Mouse (Mus musculus) midbrain, embryonic 10.5 days (tissue): ENCODE measurements at regions not wholly inside any gene's neighbourhood (a gene's known extent, or its start where the extent isn't known, plus 50 kb on each side); places are given as distances from the start of the nearest gene placed in this dataset.

ENCODE experiments used
- DNase-seq: peaks from one replicate; pipeline ENCODE4 v3.0.0-alpha.2; 2017; ENCODE audit warnings: low spot score
- H3K27ac ChIP-seq: fragments of 300-500 bp; sonication (generic); replicated peaks from 2 replicates; pipeline ENCODE4 v1.5.1; 2016; ENCODE audit warnings: mild to moderate bottlenecking
- H3K27me3 ChIP-seq: fragments of 300-500 bp; sonication (generic); 2 replicates; pipeline ENCODE4 v1.6.1; 2016; ENCODE audit warnings: low read depth, mild to moderate bottlenecking; ENCODE audit not compliant: poor library complexity, severe bottlenecking
- H3K36me3 ChIP-seq: fragments of 300-500 bp; sonication (generic); 2 replicates; pipeline ENCODE4 v1.6.1; 2016; ENCODE audit warnings: mild to moderate bottlenecking, moderate library complexity
- H3K4me1 ChIP-seq: fragments of 300-500 bp; sonication (generic); 2 replicates; pipeline ENCODE4 v1.6.1; 2016
- H3K4me3 ChIP-seq: fragments of 300-500 bp; sonication (generic); 2 replicates; pipeline ENCODE4 v1.5.1; 2016; ENCODE audit warnings: mild to moderate bottlenecking, moderate library complexity
- H3K9me3 ChIP-seq: fragments of 300-500 bp; sonication (generic); replicated peaks from 2 replicates; pipeline ENCODE4 v1.6.1; 2016; ENCODE audit warnings: mild to moderate bottlenecking
- WGBS: fragments of 180-500 bp; shearing (Covaris S2); methylation state at CpG from one replicate; pipeline ENCODE4 v1.1.7; 2016; 5-methylcytosine and 5-hydroxymethylcytosine counted together

DNA sequence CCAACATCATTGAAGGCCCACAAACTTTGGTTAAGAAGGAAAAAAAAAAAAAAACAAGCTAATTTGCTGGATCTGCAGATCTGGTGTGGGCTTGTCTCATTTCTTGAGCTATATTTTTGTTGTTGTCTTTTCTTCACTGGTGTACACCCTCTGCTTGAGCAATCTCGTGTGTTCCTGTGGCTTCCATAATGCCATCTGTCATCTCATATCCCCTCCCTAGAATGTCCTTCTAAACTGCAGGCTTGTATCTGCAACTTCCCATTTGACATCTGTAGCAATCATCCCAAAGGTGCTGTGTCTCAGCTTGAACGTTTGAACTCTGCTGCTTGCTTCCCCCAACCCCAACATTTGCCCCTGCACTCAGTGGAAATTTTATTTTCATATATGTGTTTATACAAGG, 170.1 kb downstream of the Pfkfb3 start:
- DNase-seq, result no peak
- Histone ChIP-seq H3K36me3 (no peaks in the 10 kb centered on the region), H3K4me1 (no peaks in the 10 kb centered on the region), H3K27ac (no peak overlapping the region), H3K27me3 (no peaks in the 10 kb centered on the region), H3K4me3 (no peak overlapping the region), H3K9me3 (no peaks in the 10 kb centered on the region)
- WGBS, result 83% methylated on average over 2 of the region's 2 CpGs

- no peak for DNase-seq
Observed at GRCm38 (mm10) chr2:11377213-11377612, 176.7 kb downstream of the Pfkfb3 start.

DNA sequence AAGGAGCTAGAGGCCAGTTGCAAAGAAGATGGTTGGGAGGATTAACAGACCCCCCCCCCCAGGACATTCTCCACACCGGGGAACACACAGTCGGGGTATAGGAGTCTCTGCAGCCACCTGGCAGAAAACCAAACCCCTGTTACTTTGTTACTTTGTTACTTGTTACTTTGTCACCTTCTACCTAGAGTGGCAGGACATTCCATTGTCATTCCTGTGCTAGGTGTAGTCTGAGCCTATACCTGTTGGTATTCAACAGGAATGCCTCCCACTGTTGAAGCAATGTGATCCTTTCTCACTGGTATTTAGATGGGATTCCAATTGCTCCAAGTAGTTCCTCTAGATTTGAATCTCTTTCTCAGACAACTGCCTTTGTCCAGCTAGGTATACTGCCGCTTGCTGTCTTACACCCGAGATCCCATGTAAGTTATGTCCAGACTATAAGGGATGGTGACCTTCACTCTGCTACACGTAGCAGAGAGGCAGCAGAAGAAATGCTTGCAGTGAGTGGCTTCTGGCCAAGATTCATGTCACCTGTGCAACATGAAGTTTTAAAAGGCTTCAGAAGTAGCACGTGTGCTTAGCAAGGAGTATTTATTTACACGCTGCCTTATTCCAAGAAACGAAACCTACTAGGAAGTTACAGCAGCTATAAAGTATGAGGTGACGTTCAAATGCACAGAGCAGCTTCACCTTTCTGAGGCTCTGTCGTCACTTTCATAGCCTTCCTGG, 178.0 kb downstream of the Pfkfb3 start:
- Histone ChIP-seq H3K36me3 (no peaks in the 10 kb centered on the region), H3K4me1 (no peaks in the 10 kb centered on the region), H3K4me3 (no peak overlapping the region), H3K27me3 (no peaks in the 10 kb centered on the region), H3K27ac (no peak overlapping the region), H3K9me3 (no peaks in the 10 kb centered on the region)
- WGBS, result 79% methylated on average over 10 of the region's 10 CpGs
- no peak for DNase-seq

More at GRCm38 (mm10) chr2:11377213-11377612, 176.7 kb downstream of the Pfkfb3 start:
- no peak overlapping the region for H3K4me3 ChIP-seq
- no peaks in the 10 kb centered on the region for H3K27me3 ChIP-seq
- H3K27ac ChIP-seq, result no peak overlapping the region
- no peaks in the 10 kb centered on the region for H3K36me3 ChIP-seq
- H3K9me3 ChIP-seq, result no peaks in the 10 kb centered on the region
- 81% methylated on average over 2 of the region's 2 CpGs for WGBS
- no peaks in the 10 kb centered on the region for H3K4me1 ChIP-seq

GRCm38 (mm10) chr2:11375092-11375491, 178.8 kb downstream of the Pfkfb3 start:
- no peaks in the 10 kb centered on the region for H3K4me1 ChIP-seq
- no peak overlapping the region for H3K4me3 ChIP-seq
- no peaks in the 10 kb centered on the region for H3K27me3 ChIP-seq
- no peak overlapping the region for H3K27ac ChIP-seq
- WGBS, result 68% methylated on average over 6 of the region's 6 CpGs
- H3K9me3 ChIP-seq, result no peaks in the 10 kb centered on the region
- no peak for DNase-seq
- H3K36me3 ChIP-seq, result no peaks in the 10 kb centered on the region

GRCm38 (mm10) chr2:11370273-11370672, 183.6 kb downstream of the Pfkfb3 start:
- DNase-seq, result no peak
- no peak overlapping the region for H3K4me3 ChIP-seq
- no peak overlapping the region for H3K27ac ChIP-seq
- H3K27me3 ChIP-seq, result no peaks in the 10 kb centered on the region
- H3K36me3 ChIP-seq, result no peaks in the 10 kb centered on the region
- H3K4me1 ChIP-seq, result no peaks in the 10 kb centered on the region
- no peaks in the 10 kb centered on the region for H3K9me3 ChIP-seq

- no peaks in the 10 kb centered on the region for H3K27me3 ChIP-seq
- no peaks in the 10 kb centered on the region for H3K36me3 ChIP-seq
- WGBS, result 72% methylated on average over 2 of the region's 2 CpGs
- no peak for DNase-seq
- H3K27ac ChIP-seq, result no peak overlapping the region
- no peak overlapping the region for H3K4me3 ChIP-seq
- H3K9me3 ChIP-seq, result no peaks in the 10 kb centered on the region
- H3K4me1 ChIP-seq, result no peaks in the 10 kb centered on the region
Observed at GRCm38 (mm10) chr2:11367319-11367718, 186.6 kb downstream of the Pfkfb3 start.

- no peaks in the 10 kb centered on the region for H3K9me3 ChIP-seq
- no peak overlapping the region for H3K27ac ChIP-seq
- no peak overlapping the region for H3K4me3 ChIP-seq
- no peaks in the 10 kb centered on the region for H3K36me3 ChIP-seq
- DNase-seq, result no peak
- H3K27me3 ChIP-seq, result no peaks in the 10 kb centered on the region
- H3K4me1 ChIP-seq, result no peaks in the 10 kb centered on the region
- 81% methylated on average over 3 of the region's 3 CpGs for WGBS
Observed at GRCm38 (mm10) chr2:11365815-11366214, 188.1 kb downstream of the Pfkfb3 start.

DNA sequence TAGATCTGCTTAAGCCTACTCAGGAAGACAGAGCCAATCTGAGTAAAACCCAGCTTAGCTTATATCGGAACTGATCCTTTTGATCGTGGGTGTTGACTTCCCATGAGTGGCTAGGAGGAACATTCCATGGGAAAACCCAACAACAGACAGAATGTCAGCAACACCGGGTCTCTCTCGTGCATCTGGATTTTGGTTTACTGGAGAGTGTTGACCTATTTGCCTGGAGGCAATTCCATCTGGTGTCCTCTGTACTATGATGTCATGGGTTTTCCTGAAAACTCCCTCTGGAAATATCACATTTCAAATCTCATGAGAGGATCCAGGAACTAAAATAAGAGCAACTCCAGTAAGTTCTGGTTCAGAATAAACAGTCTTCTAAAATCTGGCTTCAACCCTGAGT, 188.5 kb downstream of the Pfkfb3 start:
- no peak for DNase-seq
- H3K4me3 ChIP-seq, result no peak overlapping the region
- H3K9me3 ChIP-seq, result no peaks in the 10 kb centered on the region
- H3K36me3 ChIP-seq, result no peaks in the 10 kb centered on the region
- 85% methylated on average over 4 of the region's 4 CpGs for WGBS
- H3K4me1 ChIP-seq, result no peaks in the 10 kb centered on the region
- H3K27me3 ChIP-seq, result no peaks in the 10 kb centered on the region
- H3K27ac ChIP-seq, result no peak overlapping the region

DNA sequence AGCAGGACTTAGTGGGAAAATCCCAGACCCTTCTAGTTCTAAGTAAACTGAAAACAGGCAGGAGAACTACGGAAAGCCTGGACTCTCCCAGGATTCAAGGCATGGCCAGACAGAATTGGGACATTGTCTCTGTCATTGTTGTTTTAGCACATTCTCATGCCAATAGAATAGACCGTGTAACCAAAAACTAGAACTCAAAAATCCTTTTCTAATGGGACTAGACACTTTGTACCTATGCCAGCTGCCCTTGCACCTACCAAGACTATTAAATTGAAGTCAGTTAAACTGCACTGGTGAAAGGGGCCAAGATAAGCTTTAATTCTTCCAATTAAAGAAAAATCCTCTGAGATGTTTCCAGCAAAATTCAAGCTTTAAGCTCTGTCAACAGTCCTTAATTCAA, 189.8 kb downstream of the Pfkfb3 start:
- 90% methylated on average over 2 of the region's 2 CpGs for WGBS
- no peak for DNase-seq

GRCm38 (mm10) chr2:11363061-11363464, 190.8 kb downstream of the Pfkfb3 start:
- WGBS, result 85% methylated on average over 5 of the region's 5 CpGs

More for the DNA sequence above, 189.8 kb downstream of the Pfkfb3 start:
- Histone ChIP-seq H3K27me3 (no peaks in the 10 kb centered on the region), H3K9me3 (no peaks in the 10 kb centered on the region), H3K36me3 (no peaks in the 10 kb centered on the region), H3K27ac (no peak overlapping the region), H3K4me3 (no peak overlapping the region), H3K4me1 (no peaks in the 10 kb centered on the region)

GRCm38 (mm10) chr2:11362205-11362994, 190.5 kb downstream of the Prkcq start:
- H3K27ac ChIP-seq, result no peak overlapping the region
- no peaks in the 10 kb centered on the region for H3K27me3 ChIP-seq
- no peak for DNase-seq
- 84% methylated on average over 8 of the region's 8 CpGs for WGBS
- H3K9me3 ChIP-seq, result no peaks in the 10 kb centered on the region
- H3K36me3 ChIP-seq, result no peaks in the 10 kb centered on the region
- H3K4me1 ChIP-seq, result no peaks in the 10 kb centered on the region
- no peak overlapping the region for H3K4me3 ChIP-seq

More at GRCm38 (mm10) chr2:11363061-11363464, 190.8 kb downstream of the Pfkfb3 start:
- no peaks in the 10 kb centered on the region for H3K27me3 ChIP-seq
- no peaks in the 10 kb centered on the region for H3K36me3 ChIP-seq
- no peak for DNase-seq
- no peak overlapping the region for H3K27ac ChIP-seq
- H3K9me3 ChIP-seq, result no peaks in the 10 kb centered on the region
- no peaks in the 10 kb centered on the region for H3K4me1 ChIP-seq
- H3K4me3 ChIP-seq, result no peak overlapping the region

GRCm38 (mm10) chr2:11359280-11359679, 187.4 kb downstream of the Prkcq start:
- DNase-seq, result no peak
- Histone ChIP-seq H3K27ac (no peak overlapping the region), H3K27me3 (no peaks in the 10 kb centered on the region), H3K9me3 (no peaks in the 10 kb centered on the region), H3K4me1 (no peaks in the 10 kb centered on the region), H3K4me3 (no peak overlapping the region), H3K36me3 (no peaks in the 10 kb centered on the region)
- 87% methylated on average over 4 of the region's 4 CpGs for WGBS

GRCm38 (mm10) chr2:11356714-11357113, 184.8 kb downstream of the Prkcq start:
- Histone ChIP-seq H3K4me1 (no peaks in the 10 kb centered on the region), H3K36me3 (no peaks in the 10 kb centered on the region), H3K9me3 (no peaks in the 10 kb centered on the region), H3K27ac (no peak overlapping the region), H3K4me3 (no peak overlapping the region), H3K27me3 (no peaks in the 10 kb centered on the region)
- DNase-seq, result no peak
- 88% methylated on average over 5 of the region's 5 CpGs for WGBS
